Mouse (Mus musculus) CD4-positive, CD25-positive, alpha-beta regulatory T cell, adult 2 months (primary cell): Measurements from ENCODE around the gene Lsm14b.

Experiments used
- DNase-seq: peaks from one replicate; pipeline ENCODE4 v3.0.0-alpha.2; 2012; ENCODE audit warnings: low read depth, low spot score

The Lsm14b gene

GRCm38 (mm10) chr2:180024401-180025098, at the start of gene Lsm14b:
TSS of gene Lsm14b (plus strand) at chr2:180024987.
- DNase-seq = peak; percentile 100

- peak; percentile 47 for DNase-seq
Measured at GRCm38 (mm10) chr2:179975851-179976250, 48.9 kb upstream of the Lsm14b start.

GRCm38 (mm10) chr2:179976295-179976627, 48.5 kb upstream of the Lsm14b start:
- DNase-seq = no peak

- DNase-seq = peak; percentile 93
Measured at GRCm38 (mm10) chr2:179976628-179977343, 48.0 kb upstream of the Lsm14b start, which contains the start of gene Taf4. TSS of gene Taf4 (minus strand) at chr2:179976646.

- no peak for DNase-seq
Measured at GRCm38 (mm10) chr2:179977344-179978025, 47.3 kb upstream of the Lsm14b start.

GRCm38 (mm10) chr2:179978250-179978649, 46.5 kb upstream of the Lsm14b start:
- no peak for DNase-seq

- no peak for DNase-seq
Measured at GRCm38 (mm10) chr2:179979836-179980235, 45.0 kb upstream of the Lsm14b start.

GRCm38 (mm10) chr2:179980616-179981015, 44.2 kb upstream of the Lsm14b start:
- no peak for DNase-seq

GRCm38 (mm10) chr2:179982715-179983114, 42.1 kb upstream of the Lsm14b start:
- no peak for DNase-seq

- DNase-seq = no peak
Measured at GRCm38 (mm10) chr2:179984830-179985229, 40.0 kb upstream of the Lsm14b start.

- no peak for DNase-seq
Measured at GRCm38 (mm10) chr2:179985695-179986094, 39.1 kb upstream of the Lsm14b start.

- DNase-seq = no peak
Measured at GRCm38 (mm10) chr2:179986437-179987022, 38.3 kb upstream of the Lsm14b start.

GRCm38 (mm10) chr2:179989098-179989497, 35.7 kb upstream of the Lsm14b start:
- no peak for DNase-seq

- no peak for DNase-seq
Measured at GRCm38 (mm10) chr2:179993071-179993470, 31.7 kb upstream of the Lsm14b start.

- DNase-seq = no peak
Measured at GRCm38 (mm10) chr2:179998431-179998830, 26.4 kb upstream of the Lsm14b start.

- DNase-seq = no peak
Measured at GRCm38 (mm10) chr2:180001635-180002034, 23.2 kb upstream of the Lsm14b start.

- no peak for DNase-seq
Measured at GRCm38 (mm10) chr2:180005656-180006351, 19.0 kb upstream of the Lsm14b start.

- no peak for DNase-seq
Measured at GRCm38 (mm10) chr2:180006352-180007017, 18.3 kb upstream of the Lsm14b start.

- no peak for DNase-seq
Measured at GRCm38 (mm10) chr2:180010686-180011085, 14.1 kb upstream of the Lsm14b start.

- no peak for DNase-seq
Measured at GRCm38 (mm10) chr2:180011370-180011769, 13.4 kb upstream of the Lsm14b start.

GRCm38 (mm10) chr2:180013686-180014085, 11.1 kb upstream of the Lsm14b start:
- no peak for DNase-seq
